Mouse (Mus musculus): ENCODE data around the gene P3h1.
"Not testable (repeated sequence)": the region's sequence is repeated elsewhere in the genome, so short reads cannot be mapped to it uniquely, and the experiment has no call there.

The P3h1 gene

DNA sequence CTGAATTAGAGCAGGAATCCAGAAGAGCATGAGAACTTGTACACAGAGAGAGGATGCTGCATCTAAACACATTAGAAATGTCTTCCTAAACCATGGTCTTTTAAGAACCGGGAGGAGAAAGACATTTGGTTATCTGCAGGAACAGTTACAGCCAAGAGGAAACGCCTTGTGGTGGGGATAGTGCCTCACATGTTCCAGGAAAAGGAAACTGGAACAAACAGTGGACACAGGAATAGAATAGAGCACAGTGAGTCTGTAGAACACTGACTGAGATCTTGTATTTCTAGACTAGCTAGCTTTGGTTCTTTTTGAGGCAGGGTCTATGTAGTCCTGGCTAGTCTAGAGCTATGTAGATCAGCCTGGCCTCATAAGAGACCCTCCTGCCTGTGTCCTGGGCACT lies 42.5 kb downstream of the P3h1 start:
- no peak for DNase-seq (ENCODE audit: low spot score)

GRCm38 (mm10) chr4:119275726-119276125 lies 43.0 kb downstream of the P3h1 start:
- DNase-seq (ENCODE audit: low spot score): no peak

GRCm38 (mm10) chr4:119278784-119279183 lies 46.1 kb downstream of the P3h1 start:
- not testable (repeated sequence) for DNase-seq (ENCODE audit: low spot score)

DNA sequence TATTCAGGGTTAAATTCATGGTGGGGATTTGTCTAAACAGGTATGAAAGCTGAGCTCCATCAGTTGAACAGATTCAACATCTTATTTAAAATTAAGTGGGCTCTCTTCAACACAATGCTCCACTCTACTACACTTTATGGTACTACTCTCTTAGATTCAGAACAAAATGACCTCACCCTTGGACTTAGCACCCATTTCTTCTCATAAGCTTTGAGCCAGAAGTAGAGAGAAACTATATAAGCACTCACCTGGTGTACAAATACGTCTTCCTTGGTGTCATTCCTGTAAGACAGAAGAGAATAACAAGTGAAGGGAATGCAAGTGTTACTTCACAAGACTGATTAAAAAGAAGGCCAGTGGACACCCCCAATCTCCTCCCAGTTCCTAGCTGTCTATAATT lies 52.1 kb downstream of the P3h1 start:
- DNase-seq (ENCODE audit: low spot score): no peak

DNA sequence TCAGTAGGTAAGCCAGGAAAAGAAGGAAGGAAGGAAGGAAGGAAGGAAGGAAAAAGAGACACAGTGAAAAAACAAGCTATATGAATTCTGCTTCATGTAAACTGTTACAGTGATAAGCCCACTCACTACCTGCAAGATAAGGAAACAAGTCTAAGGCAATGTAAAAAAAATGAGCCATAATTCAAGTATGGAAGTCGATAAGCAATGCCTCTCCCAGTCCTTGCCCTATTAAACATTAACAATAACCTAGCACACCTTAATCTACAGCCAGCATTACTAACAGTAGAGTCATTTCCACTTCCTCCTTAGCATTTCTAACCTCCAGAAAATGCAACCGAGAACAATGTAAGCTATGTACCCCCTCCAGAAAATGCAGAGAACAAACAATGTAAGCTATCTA lies 52.6 kb downstream of the P3h1 start:
- DNase-seq (ENCODE audit: low spot score): no peak

GRCm38 (mm10) chr4:119291921-119292320 lies 59.2 kb downstream of the P3h1 start:
- DNase-seq (ENCODE audit: low spot score): no peak

- DNase-seq (ENCODE audit: low spot score): peak; percentile 8
Observed at GRCm38 (mm10) chr4:119292771-119293573, 60.3 kb downstream of the P3h1 start.

- peak; percentile 6 for DNase-seq (ENCODE audit: low spot score)
Observed at GRCm38 (mm10) chr4:119293574-119294258, 61.0 kb downstream of the P3h1 start.

- DNase-seq (ENCODE audit: low spot score): peak; percentile 100
Observed at GRCm38 (mm10) chr4:119294415-119295133, 61.9 kb downstream of the P3h1 start, which contains the start of gene Ybx1. Gene Ybx1 (minus strand): TSS chr4:119294604.

GRCm38 (mm10) chr4:119295134-119295453 lies 62.4 kb downstream of the P3h1 start:
- no peak for DNase-seq (ENCODE audit: low spot score)

DNA sequence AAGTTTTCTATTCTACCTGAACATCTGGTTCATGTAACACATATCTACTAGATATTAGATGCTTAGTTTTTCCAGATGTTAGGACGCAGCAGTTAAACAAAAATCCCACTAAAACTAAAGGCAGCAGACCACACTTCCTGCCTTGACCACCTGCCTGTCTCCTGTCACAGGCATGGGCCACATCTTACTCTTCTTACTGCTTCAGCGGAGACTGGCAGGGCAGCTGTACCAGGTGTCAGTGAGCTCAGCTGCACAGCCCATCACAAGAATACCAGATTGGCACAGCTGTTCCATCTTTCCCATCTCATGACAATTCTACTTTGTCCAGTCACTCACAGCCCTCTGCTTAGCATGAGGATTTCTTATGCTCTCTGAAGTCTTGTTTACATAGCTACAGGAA lies 64.6 kb downstream of the P3h1 start:
- DNase-seq (ENCODE audit: low spot score): no peak

Data from ovary, postnatal 10 days (tissue).